Mouse (Mus musculus): ENCODE results near the gene Pif1.

DNA sequence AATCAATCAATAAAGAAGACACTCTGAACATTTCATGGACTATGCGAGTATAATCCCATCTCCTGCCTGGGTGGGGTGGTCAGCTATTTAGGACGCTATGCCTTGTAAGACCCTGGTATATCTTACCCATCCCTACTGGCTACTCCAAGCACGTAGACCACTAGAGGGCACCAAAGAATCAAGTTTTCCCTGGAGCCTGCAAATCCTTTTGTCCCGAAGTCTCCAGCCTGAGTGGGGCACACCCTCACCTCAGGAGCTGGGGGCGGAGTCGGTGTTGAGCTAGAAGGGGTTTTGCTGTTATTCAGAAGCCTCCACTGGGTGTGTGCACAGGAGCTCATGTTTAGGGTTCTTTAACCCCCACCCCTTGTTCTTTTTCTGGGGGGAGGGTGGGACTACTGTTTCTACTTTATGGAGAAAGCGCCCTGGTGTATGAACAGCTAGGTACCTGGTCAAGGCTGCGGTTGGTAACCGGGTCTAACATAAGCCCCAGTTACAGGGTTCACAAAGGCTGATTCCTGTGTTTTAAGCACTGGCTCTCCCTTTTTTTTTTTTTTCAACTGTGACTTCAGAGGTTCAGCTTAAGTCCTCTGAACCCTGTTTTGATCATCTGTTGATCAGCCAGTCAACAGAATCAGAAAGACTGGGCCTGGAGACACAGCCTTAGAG lies 18.6 kb downstream of the Pif1 start:
- TF ChIP-seq CTCF (IDR thresholded peaks at IDR 0.05; ENCODE audit: borderline replicate concordance, insufficient read depth, low read length) (peak; percentile 34; the same call in 1 of the 2 replicates), POLR2A (IDR thresholded peaks at IDR 0.05; ENCODE audit: low read depth, low read length) (no peak)
